Mouse (Mus musculus) stomach, embryonic 15.5 days (tissue): ENCODE data around the gene A630001G21Rik. TPM values are rescaled to one million over a fixed set of nuclear protein-coding genes. Genes with fewer than 3 reads are reported as not detected.
A peak's percentile ranks its signal among the peaks of the same experiment; 100 is the strongest.

ENCODE experiments used
- ATAC-seq: fragments of 200-750 bp; cut with Nextera tagmentation; 2 replicates; pipeline ENCODE4 v1.8.0; 2017; ENCODE audit warnings: low read depth, moderate number of reproducible peaks, moderate TSS enrichment; ENCODE audit not compliant: insufficient read depth, low FRiP score
- H3K27ac ChIP-seq: fragments of 300-500 bp; sonication (generic); 2 replicates; pipeline ENCODE4 v1.5.1; 2015; ENCODE audit warnings: mild to moderate bottlenecking, inconsistent platforms
- H3K27me3 ChIP-seq: fragments of 300-500 bp; sonication (generic); replicated peaks from 2 replicates; pipeline ENCODE4 v1.6.1; 2015; ENCODE audit warnings: inconsistent platforms
- H3K36me3 ChIP-seq: fragments of 300-500 bp; sonication (generic); 2 replicates; pipeline ENCODE4 v1.6.1; 2015; ENCODE audit warnings: inconsistent platforms
- H3K4me1 ChIP-seq: fragments of 300-500 bp; sonication (generic); 2 replicates; pipeline ENCODE4 v1.6.1; 2015; ENCODE audit warnings: inconsistent platforms
- H3K4me2 ChIP-seq: fragments of 300-500 bp; sonication (generic); 2 replicates; pipeline ENCODE4 v1.6.1; 2015; ENCODE audit warnings: mild to moderate bottlenecking, inconsistent platforms
- H3K4me3 ChIP-seq: fragments of 300-500 bp; sonication (generic); replicated peaks from 2 replicates; pipeline ENCODE4 v1.5.1; 2015; ENCODE audit warnings: inconsistent platforms
- H3K9ac ChIP-seq: fragments of 300-500 bp; sonication (generic); 2 replicates; pipeline ENCODE4 v1.6.1; 2015; ENCODE audit warnings: inconsistent platforms
- H3K9me3 ChIP-seq: fragments of 300-500 bp; sonication (generic); 2 replicates; pipeline ENCODE4 v1.6.1; 2016; ENCODE audit warnings: inconsistent platforms
- WGBS: fragments of 180-500 bp; shearing (Covaris S2); methylation state at CpG from one replicate; pipeline ENCODE4 v1.1.7; 2015; 5-methylcytosine and 5-hydroxymethylcytosine counted together
- polyA plus RNA-seq: library from polyadenylated mRNA; unstranded; fragments of >200 nt; fragmentation: Nextera tagmentation; extraction: Ambion mirVana; gene quantifications from 2 replicates; pipeline ENCODE4 v1.2.1, GENCODE M21; 2015

A630001G21Rik gene
- polyA plus RNA-seq, 1 experiment from 2014 or later: 1.4 TPM

- 71% methylated on average over 3 of the region's 3 CpGs for WGBS
- H3K4me3 ChIP-seq: no peak overlapping the region
- H3K9me3 ChIP-seq: no peaks in the 10 kb centered on the region
- H3K4me2 ChIP-seq: no peak overlapping the region
- H3K36me3 ChIP-seq: no peaks in the 10 kb centered on the region
- H3K9ac ChIP-seq: no peak overlapping the region
- H3K27ac ChIP-seq: no peak overlapping the region
- H3K4me1 ChIP-seq: no peaks in the 10 kb centered on the region
- no peak for ATAC-seq
- no peaks in the 10 kb centered on the region for H3K27me3 ChIP-seq
Measured at GRCm38 (mm10) chr1:85766120-85766519, 12.3 kb downstream of the A630001G21Rik start.

- H3K27ac ChIP-seq: no peak overlapping the region
- no peak for ATAC-seq
- no peak overlapping the region for H3K9ac ChIP-seq
- no peaks in the 10 kb centered on the region for H3K4me1 ChIP-seq
- no peaks in the 10 kb centered on the region for H3K27me3 ChIP-seq
- H3K4me3 ChIP-seq: no peak overlapping the region
- H3K4me2 ChIP-seq: no peak overlapping the region
- WGBS: 72% methylated on average over 4 of the region's 4 CpGs
- no peaks in the 10 kb centered on the region for H3K36me3 ChIP-seq
- no peaks in the 10 kb centered on the region for H3K9me3 ChIP-seq
Measured at GRCm38 (mm10) chr1:85764291-85764690, 14.2 kb downstream of the A630001G21Rik start.

- Histone ChIP-seq H3K4me3 (no peak overlapping the region), H3K4me2 (no peak overlapping the region), H3K9ac (no peak overlapping the region), H3K27ac (no peak overlapping the region), H3K27me3 (no peaks in the 10 kb centered on the region), H3K36me3 (no peaks in the 10 kb centered on the region), H3K9me3 (no peaks in the 10 kb centered on the region), H3K4me1 (no peaks in the 10 kb centered on the region; the same call in 1 of the 2 replicates)
- 68% methylated on average over 6 of the region's 6 CpGs for WGBS
- ATAC-seq: no peak
Measured at GRCm38 (mm10) chr1:85763386-85763785, 15.1 kb downstream of the A630001G21Rik start.

- Histone ChIP-seq H3K9ac (no peak overlapping the region), H3K4me3 (no peak overlapping the region), H3K27me3 (no peaks in the 10 kb centered on the region), H3K9me3 (no peaks in the 10 kb centered on the region), H3K4me2 (no peak overlapping the region), H3K27ac (no peak overlapping the region), H3K36me3 (no peaks in the 10 kb centered on the region), H3K4me1 (no peaks in the 10 kb centered on the region; the same call in 1 of the 2 replicates)
- 83% methylated on average over 4 of the region's 4 CpGs for WGBS
- no peak for ATAC-seq
Measured at GRCm38 (mm10) chr1:85761665-85762064, 16.8 kb downstream of the A630001G21Rik start.

- WGBS: 11% methylated on average over 1 of the region's 1 CpGs
- Histone ChIP-seq H3K4me3 (no peak overlapping the region), H3K27ac (no peak overlapping the region), H3K9me3 (no peaks in the 10 kb centered on the region), H3K4me1 (no peaks in the 10 kb centered on the region; the same call in 1 of the 2 replicates), H3K9ac (no peak overlapping the region), H3K36me3 (no peaks in the 10 kb centered on the region), H3K27me3 (no peaks in the 10 kb centered on the region), H3K4me2 (no peak overlapping the region)
- ATAC-seq: no peak
Measured at GRCm38 (mm10) chr1:85758969-85759293, 19.5 kb downstream of the A630001G21Rik start.

GRCm38 (mm10) chr1:85758231-85758968, 20.0 kb downstream of the A630001G21Rik start:
- Histone ChIP-seq H3K27me3 (no peaks in the 10 kb centered on the region), H3K36me3 (no peaks in the 10 kb centered on the region), H3K4me2 (no peak overlapping the region), H3K27ac (no peak overlapping the region), H3K9me3 (no peaks in the 10 kb centered on the region), H3K4me1 (no peaks in the 10 kb centered on the region; the same call in 1 of the 2 replicates), H3K4me3 (no peak overlapping the region), H3K9ac (no peak overlapping the region)
- WGBS: 29% methylated on average over 14 of the region's 14 CpGs
- no peak for ATAC-seq

- H3K9me3 ChIP-seq: no peaks in the 10 kb centered on the region
Measured at GRCm38 (mm10) chr1:85757531-85758230, 20.8 kb downstream of the A630001G21Rik start.

GRCm38 (mm10) chr1:85751932-85752680, 26.3 kb downstream of the A630001G21Rik start:
- H3K4me1 ChIP-seq: peaks cover 7% of the 10 kb centered on the region; the same call in 1 of the 2 replicates
- H3K27ac ChIP-seq: no peak overlapping the region
- H3K9ac ChIP-seq: no peak overlapping the region
- H3K4me3 ChIP-seq: no peak overlapping the region
- H3K9me3 ChIP-seq: no peaks in the 10 kb centered on the region
- H3K4me2 ChIP-seq: no peak overlapping the region
- H3K36me3 ChIP-seq: no peaks in the 10 kb centered on the region
- no peaks in the 10 kb centered on the region for H3K27me3 ChIP-seq
- 78% methylated on average over 11 of the region's 11 CpGs for WGBS
- no peak for ATAC-seq

More at GRCm38 (mm10) chr1:85757531-85758230, 20.8 kb downstream of the A630001G21Rik start:
- ATAC-seq: no peak
- no peaks in the 10 kb centered on the region for H3K27me3 ChIP-seq
- no peak overlapping the region for H3K27ac ChIP-seq
- no peak overlapping the region for H3K4me2 ChIP-seq
- H3K4me1 ChIP-seq: no peaks in the 10 kb centered on the region; the same call in 1 of the 2 replicates
- H3K36me3 ChIP-seq: no peaks in the 10 kb centered on the region
- 65% methylated on average over 6 of the region's 6 CpGs for WGBS
- no peak overlapping the region for H3K9ac ChIP-seq
- no peak overlapping the region for H3K4me3 ChIP-seq

- ATAC-seq: peak; percentile 43
- no peak overlapping the region for H3K27ac ChIP-seq
- H3K27me3 ChIP-seq: no peaks in the 10 kb centered on the region
- no peak overlapping the region for H3K4me2 ChIP-seq
- WGBS: 53% methylated on average over 6 of the region's 6 CpGs
- peaks cover 7% of the 10 kb centered on the region; the same call in 1 of the 2 replicates for H3K4me1 ChIP-seq
- no peaks in the 10 kb centered on the region for H3K9me3 ChIP-seq
- H3K4me3 ChIP-seq: no peak overlapping the region
- no peaks in the 10 kb centered on the region for H3K36me3 ChIP-seq
- H3K9ac ChIP-seq: no peak overlapping the region
Measured at GRCm38 (mm10) chr1:85751494-85751893, 26.9 kb downstream of the A630001G21Rik start.

GRCm38 (mm10) chr1:85750650-85751049, 27.8 kb downstream of the A630001G21Rik start:
- 80% methylated on average over 4 of the region's 4 CpGs for WGBS
- no peak for ATAC-seq
- Histone ChIP-seq H3K4me2 (no peak overlapping the region), H3K36me3 (no peaks in the 10 kb centered on the region), H3K4me3 (no peak overlapping the region), H3K9me3 (no peaks in the 10 kb centered on the region), H3K27me3 (no peaks in the 10 kb centered on the region), H3K9ac (no peak overlapping the region), H3K4me1 (peaks cover 7% of the 10 kb centered on the region; the same call in 1 of the 2 replicates), H3K27ac (no peak overlapping the region)

- H3K4me2 ChIP-seq: no peak overlapping the region
- H3K9ac ChIP-seq: no peak overlapping the region
- H3K4me3 ChIP-seq: no peak overlapping the region
- 90% methylated on average over 2 of the region's 2 CpGs for WGBS
- no peaks in the 10 kb centered on the region for H3K9me3 ChIP-seq
- peaks cover 7% of the 10 kb centered on the region; the same call in 1 of the 2 replicates for H3K4me1 ChIP-seq
- H3K27me3 ChIP-seq: no peaks in the 10 kb centered on the region
- H3K27ac ChIP-seq: no peak overlapping the region
- ATAC-seq: no peak
- H3K36me3 ChIP-seq: no peaks in the 10 kb centered on the region
Measured at GRCm38 (mm10) chr1:85749829-85750228, 28.6 kb downstream of the A630001G21Rik start.

- no peaks in the 10 kb centered on the region for H3K36me3 ChIP-seq
- no peak for ATAC-seq
- H3K9ac ChIP-seq: no peak overlapping the region
- WGBS: 78% methylated on average over 5 of the region's 5 CpGs
- no peaks in the 10 kb centered on the region for H3K27me3 ChIP-seq
- peaks cover 3% of the 10 kb centered on the region; the same call in 1 of the 2 replicates for H3K4me1 ChIP-seq
- no peak overlapping the region for H3K27ac ChIP-seq
- H3K9me3 ChIP-seq: no peaks in the 10 kb centered on the region
- H3K4me3 ChIP-seq: no peak overlapping the region
- H3K4me2 ChIP-seq: no peak overlapping the region
Measured at GRCm38 (mm10) chr1:85746511-85746910, 31.9 kb downstream of the A630001G21Rik start.
